Mouse (Mus musculus): Measurements from ENCODE around the gene Ndufb4.

GRCm38 (mm10) chr16:37647067-37647466 is 7.2 kb downstream of the Ndufb4 start:
- no peak for TF ChIP-seq MAFK (IDR thresholded peaks at IDR 0.05; ENCODE audit: insufficient read depth, low read depth, low read length)
- no peak for TF ChIP-seq ZC3H11A (IDR thresholded peaks at IDR 0.05; ENCODE audit: borderline replicate concordance, low read depth, low read length)
- no peak for TF ChIP-seq CHD2 (IDR thresholded peaks at IDR 0.05; ENCODE audit: low read depth, low read length)
- no peak for TF ChIP-seq HCFC1 (IDR thresholded peaks at IDR 0.05; ENCODE audit: borderline replicate concordance, insufficient read depth, low read length)
- no peak for TF ChIP-seq ZNF384 (IDR thresholded peaks at IDR 0.05; ENCODE audit: low read depth, low read length)
